ENCODE assay signal across 14 mouse cellular contexts in the genomic region with DNA sequence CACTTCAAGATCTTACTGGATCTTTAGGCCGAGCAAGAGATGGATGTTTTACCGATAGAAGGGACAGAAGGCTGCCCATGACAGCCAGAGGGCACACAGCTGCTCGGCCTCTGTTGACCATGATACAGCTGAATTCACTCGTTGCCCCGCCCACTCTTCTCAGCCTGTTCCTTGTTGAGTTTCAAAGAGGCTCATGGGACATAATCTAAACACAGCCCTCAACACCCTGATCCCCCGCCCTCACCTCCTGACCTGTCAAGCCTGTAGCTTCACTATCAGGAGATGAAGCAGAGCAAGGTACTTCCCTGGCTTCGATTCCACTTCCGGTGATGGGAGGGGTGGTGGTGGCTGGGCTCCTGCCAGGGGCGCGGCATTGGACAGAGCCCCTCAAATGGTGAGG. TPM values are rescaled to one million over a fixed set of nuclear protein-coding genes. Genes with fewer than 3 reads are reported as not detected.
DNase-seq lines count a peak whose midpoint lies in the region; ATAC-seq and TF ChIP-seq lines count a peak whose summit lies in the region.
"Had no signal": no experiment of that assay in that cellular context is flagged by ENCODE, and none has a peak within 500 bp of the region (broad histone marks: within the 10 kb centered on the region; RNA-seq: fewer than 3 reads in every experiment).

No protein-coding gene starts in this region.

- WGBS in heart, embryonic 14.5 days: 34% methylated on average over 10 of the region's 10 CpGs
- 68% methylated on average over 10 of the region's 10 CpGs for WGBS in midbrain, embryonic 10.5 days
- 64% methylated on average over 9 of the region's 10 CpGs for WGBS in midbrain, postnatal 0 days
- WGBS in limb, embryonic 10.5 days: 38% methylated on average over 10 of the region's 10 CpGs
- WGBS in stomach, postnatal 0 days: 11% methylated on average over 10 of the region's 10 CpGs

- no peaks in the 10 kb centered on the region for H3K9me3 ChIP-seq in heart, embryonic 14.5 days (ENCODE audit: control insufficient read depth, low read length)
- H3K9me3 ChIP-seq in midbrain, embryonic 10.5 days (replicated peaks): no peaks in the 10 kb centered on the region; the same call in 1 of the 2 replicates
- no peaks in the 10 kb centered on the region for H3K9me3 ChIP-seq in midbrain, postnatal 0 days (ENCODE audit: low read length)
- no peaks in the 10 kb centered on the region for H3K9me3 ChIP-seq in limb, embryonic 10.5 days (replicated peaks)
- H3K9me3 ChIP-seq in stomach, postnatal 0 days (ENCODE audit: control insufficient read depth, low read length): no peaks in the 10 kb centered on the region

- H3K4me2 ChIP-seq in heart, embryonic 14.5 days (ENCODE audit: low read length): peak overlapping the region; percentile 44
- no peak overlapping the region for H3K4me2 ChIP-seq in midbrain, postnatal 0 days (ENCODE audit: low read depth, low read length, poor library complexity, severe bottlenecking)
- peak overlapping the region; percentile 43 for H3K4me2 ChIP-seq in stomach, postnatal 0 days (replicated peaks; ENCODE audit: low read depth)
- H3K4me2 ChIP-seq: hindbrain, embryonic 14.5 days had no signal

- no peak overlapping the region for H3K4me3 ChIP-seq in heart, embryonic 14.5 days (ENCODE audit: control insufficient read depth in 1 of 2, insufficient read depth in 1 of 2, low read depth in 1 of 2, low read length in 2 of 2)
- H3K4me3 ChIP-seq in midbrain, embryonic 10.5 days: no peak overlapping the region
- no peak overlapping the region for H3K4me3 ChIP-seq in midbrain, postnatal 0 days (ENCODE audit: low read depth, low read length)
- H3K4me3 ChIP-seq in limb, embryonic 10.5 days: peak overlapping the region; percentile 9; the same call in 1 of the 2 replicates
- H3K4me3 ChIP-seq in stomach, postnatal 0 days (ENCODE audit: low read depth, low read length): peak overlapping the region; percentile 10

- no peak overlapping the region for H3K9ac ChIP-seq in heart, embryonic 14.5 days (ENCODE audit: low read length)
- no peak overlapping the region for H3K9ac ChIP-seq in midbrain, postnatal 0 days (replicated peaks; ENCODE audit: low read length, poor library complexity, severe bottlenecking)
- H3K9ac ChIP-seq in stomach, postnatal 0 days (ENCODE audit: low read length): peak overlapping the region; percentile 45
- H3K9ac ChIP-seq: hindbrain, embryonic 14.5 days had no signal

- ATAC-seq in heart, embryonic 14.5 days (ENCODE audit: insufficient number of reproducible peaks, insufficient read depth, low FRiP score, low read depth): peak; percentile 52; the same call in 1 of the 2 replicates
- no peak for ATAC-seq in midbrain, postnatal 0 days (ENCODE audit: low FRiP score)
- peak; percentile 81 for ATAC-seq in stomach, postnatal 0 days (ENCODE audit: low FRiP score, low TSS enrichment)
- ATAC-seq: CD4-positive, CD25-positive, alpha-beta regulatory T cell, adult 4 months; forebrain, embryonic 14.5 days had no signal

- H3K36me3 ChIP-seq in heart, embryonic 14.5 days (ENCODE audit: control insufficient read depth, insufficient read depth, low read length): no peaks in the 10 kb centered on the region
- H3K36me3 ChIP-seq in midbrain, embryonic 10.5 days: no peaks in the 10 kb centered on the region
- H3K36me3 ChIP-seq in midbrain, postnatal 0 days (ENCODE audit: insufficient read depth, low read length): no peaks in the 10 kb centered on the region
- no peaks in the 10 kb centered on the region for H3K36me3 ChIP-seq in limb, embryonic 10.5 days
- H3K36me3 ChIP-seq in stomach, postnatal 0 days (ENCODE audit: control insufficient read depth, insufficient read depth, low read length): no peaks in the 10 kb centered on the region

- no peak overlapping the region for H3K27ac ChIP-seq in heart, embryonic 14.5 days (replicated peaks in 1 of 2; ENCODE audit: control insufficient read depth in 1 of 2, insufficient read depth in 1 of 2, low read depth in 2 of 2, low read length in 2 of 2)
- peak overlapping the region; percentile 49 for H3K27ac ChIP-seq in midbrain, embryonic 10.5 days (replicated peaks)
- H3K27ac ChIP-seq in midbrain, postnatal 0 days (ENCODE audit: low read depth, low read length): no peak overlapping the region
- peak overlapping the region; percentile 58 for H3K27ac ChIP-seq in limb, embryonic 10.5 days
- H3K27ac ChIP-seq in stomach, postnatal 0 days (replicated peaks): peak overlapping the region; percentile 88
- H3K27ac ChIP-seq: hindbrain, embryonic 14.5 days; macrophage had no signal

- H3K27me3 ChIP-seq in heart, embryonic 14.5 days (ENCODE audit: control insufficient read depth, insufficient read depth, low read length): peaks cover 12% of the 10 kb centered on the region
- H3K27me3 ChIP-seq in midbrain, embryonic 10.5 days (ENCODE audit: low read depth, poor library complexity, severe bottlenecking): peaks cover 85% of the 10 kb centered on the region
- peaks cover 23% of the 10 kb centered on the region for H3K27me3 ChIP-seq in midbrain, postnatal 0 days (ENCODE audit: insufficient read depth, low read length)
- peaks cover 57% of the 10 kb centered on the region for H3K27me3 ChIP-seq in limb, embryonic 10.5 days (ENCODE audit: low read depth, poor library complexity, severe bottlenecking)
- H3K27me3 ChIP-seq in stomach, postnatal 0 days (ENCODE audit: control insufficient read depth, insufficient read depth, low read length): no peaks in the 10 kb centered on the region

- peaks cover 8 to 10% of the 10 kb centered on the region in 2 experiments for H3K4me1 ChIP-seq in heart, embryonic 14.5 days (ENCODE audit: control insufficient read depth in 2 of 2, insufficient read depth in 2 of 2, low read length in 2 of 2)
- H3K4me1 ChIP-seq in midbrain, embryonic 10.5 days: peaks cover 29% of the 10 kb centered on the region
- H3K4me1 ChIP-seq in midbrain, postnatal 0 days (ENCODE audit: insufficient read depth, low read length): no peaks in the 10 kb centered on the region
- peaks cover 43% of the 10 kb centered on the region for H3K4me1 ChIP-seq in limb, embryonic 10.5 days
- H3K4me1 ChIP-seq in stomach, postnatal 0 days (replicated peaks; ENCODE audit: control insufficient read depth, insufficient read depth): peaks cover 19% of the 10 kb centered on the region

- no peak for TF ChIP-seq CTCF in midbrain, postnatal 0 days (IDR thresholded peaks at IDR 0.05)
- TF ChIP-seq CTCF in stomach, postnatal 0 days (IDR thresholded peaks at IDR 0.05; ENCODE audit: low read depth): peak; percentile 34

- TF ChIP-seq EP300 in stomach, postnatal 0 days (optimal IDR thresholded peaks at IDR 0.05): no peak

- no peak for DNase-seq in heart, adult 8-10 months (ENCODE audit: low spot score)
- no peak for DNase-seq in midbrain, embryonic 10.5 days (ENCODE audit: low spot score)
- DNase-seq in midbrain, postnatal 0 days (ENCODE audit: low spot score): no peak
- DNase-seq in limb, embryonic 10.5 days (ENCODE audit: low spot score): no peak
- peak; percentile 71 for DNase-seq in stomach, postnatal 0 days (ENCODE audit: low spot score)
- DNase-seq in right cerebral cortex, postnatal 36 days (ENCODE audit: low spot score in 2 of 2): no peak
- DNase-seq in frontal cortex, postnatal 14 days (ENCODE audit: low spot score in 2 of 2): no peak
- DNase-seq: layer of hippocampus, postnatal 36 days; right cerebral cortex, postnatal 14 days had no signal

RNA-seq across cellular contexts. Expression of a gene that starts 11.8 kb away (rescaled TPM):
- polyA plus RNA-seq in heart, embryonic 14.5 days (2014; fragmentation: Nextera tagmentation; extraction: Ambion mirVana): 0.09 TPM in 1 of 2 replicates, not detected in the other
- not detected for total RNA-seq in heart, adult 8-10 months (2022)
- polyA plus RNA-seq in midbrain, embryonic 10.5 days (2016; fragmentation: Nextera tagmentation; extraction: Ambion mirVana): 0.42 TPM in 1 of 2 replicates, not detected in the other
- total RNA-seq in midbrain, postnatal 0 days (2014; rRNA removed): 1.9 and 3.3 TPM in 2 replicates
- polyA plus RNA-seq in midbrain, postnatal 0 days (2015; fragmentation: Nextera tagmentation; extraction: Ambion mirVana): 2.2 and 2.7 TPM in 2 replicates
- polyA plus RNA-seq in limb, embryonic 10.5 days (2016; fragmentation: Nextera tagmentation; extraction: Ambion mirVana): 77.9 and 151 TPM in 2 replicates
- 193 and 214 TPM in 2 replicates for polyA plus RNA-seq in stomach, postnatal 0 days (2015; fragmentation: Nextera tagmentation; extraction: Ambion mirVana)
- total RNA-seq: layer of hippocampus, postnatal 36 days had no signal
- polyA plus RNA-seq: CD4-positive, CD25-positive, alpha-beta regulatory T cell, adult 4 months; forebrain, embryonic 14.5 days; hindbrain, embryonic 14.5 days; macrophage had no signal

Comparison
In these comparisons a context has a peak if more than half of its experiments do, and no peak if none do; other contexts are left out.
1. H3K27ac ChIP-seq: peak in midbrain, embryonic 10.5 days (single experiment), limb, embryonic 10.5 days (single experiment) and stomach, postnatal 0 days (single experiment); none in heart, embryonic 14.5 days (0 of 2) and midbrain, postnatal 0 days (single experiment).
2. H3K4me3 ChIP-seq: peak in limb, embryonic 10.5 days (single experiment) and stomach, postnatal 0 days (single experiment); none in heart, embryonic 14.5 days (0 of 2), midbrain, embryonic 10.5 days (single experiment) and midbrain, postnatal 0 days (single experiment).
3. RNA of a gene that starts 11.8 kb away (polyA plus RNA-seq): 193 to 214 TPM in stomach, postnatal 0 days and 77.9 to 151 TPM in limb, embryonic 10.5 days; 2.2 to 2.7 TPM in midbrain, postnatal 0 days, 0.42 TPM in midbrain, embryonic 10.5 days and 0.09 TPM in heart, embryonic 14.5 days; every median in the first group is over 10 times any median in the second.